Mouse (Mus musculus) liver, adult 2 months (tissue): ENCODE results near the gene Sh3tc1. TPM values are rescaled to one million over a fixed set of nuclear protein-coding genes. Genes with fewer than 3 reads are reported as not detected.

ENCODE experiments used
- DNase-seq: peaks from one replicate; pipeline ENCODE4 v3.0.0-alpha.2; 2011; ENCODE audit warnings: low read depth, low spot score; ENCODE audit errors: extremely low read depth
- H3K27ac ChIP-seq: fragments of 200-500 bp; replicated peaks from 2 replicates; pipeline ENCODE4 v1.5.1; 2012; ENCODE audit warnings: low read depth, mild to moderate bottlenecking, control low read depth, inconsistent platforms, low read length; ENCODE audit not compliant: insufficient read depth
- H3K27me3 ChIP-seq: fragments of 200-500 bp; 2 replicates; pipeline ENCODE4 v1.6.1; 2012; ENCODE audit warnings: mild to moderate bottlenecking, moderate library complexity, low read length, inconsistent platforms; ENCODE audit not compliant: control insufficient read depth, insufficient read depth
- H3K36me3 ChIP-seq: fragments of 200-500 bp; 2 replicates; pipeline ENCODE4 v1.6.1; 2012; ENCODE audit warnings: low read length, inconsistent platforms; ENCODE audit not compliant: control insufficient read depth, insufficient read depth
- H3K4me1 ChIP-seq: fragments of 200-500 bp; 2 replicates; pipeline ENCODE4 v1.6.1; 2011; ENCODE audit warnings: low read length; ENCODE audit not compliant: control insufficient read depth, insufficient read depth
- H3K4me3 ChIP-seq: fragments of 200-500 bp; 2 replicates; pipeline ENCODE4 v1.5.1; 2011; ENCODE audit warnings: low read depth, mild to moderate bottlenecking, control low read depth, low read length, moderate library complexity; ENCODE audit not compliant: insufficient read depth
- H3K79me2 ChIP-seq: fragments of 200-500 bp; 2 replicates; pipeline ENCODE4 v1.6.1; 2012; ENCODE audit warnings: inconsistent platforms, mild to moderate bottlenecking, low read length, moderate library complexity; ENCODE audit not compliant: control insufficient read depth, insufficient read depth
- H3K9ac ChIP-seq: fragments of 200-500 bp; 2 replicates; pipeline ENCODE4 v1.6.1; 2012; ENCODE audit warnings: low read depth, mild to moderate bottlenecking, control low read depth, inconsistent platforms, low read length
- CTCF ChIP-seq: fragments of 200-500 bp; IDR thresholded peaks from 2 replicates; pipeline ENCODE4 v1.5.1; 2011; ENCODE audit warnings: low read depth, low read length, control low read depth
- POLR2A ChIP-seq: fragments of 200-500 bp; IDR thresholded peaks from 2 replicates; pipeline ENCODE4 v1.6.1; 2011; ENCODE audit warnings: low read length, control low read depth; ENCODE audit not compliant: insufficient read depth; ENCODE audit errors: extremely low read depth
- WGBS: fragments of 180-500 bp; shearing (Covaris S2); methylation state at CpG from one replicate; pipeline ENCODE4 v1.1.7; 2018; 5-methylcytosine and 5-hydroxymethylcytosine counted together
- polyA plus RNA-seq: library from polyadenylated mRNA; depleted of rRNA; stranded (reverse); fragments of >200 nt; gene quantifications from 2 replicates; pipeline ENCODE4 v1.2.3, GENCODE M21; 2012; rRNA removed
- total RNA-seq: library from RNA; depleted of rRNA; stranded (reverse); fragments of >200 nt; gene quantifications from 2 replicates; pipeline ENCODE4 v1.2.3, GENCODE M21; 2014; rRNA removed

The Sh3tc1 gene
- total and polyA plus RNA-seq, 2 experiments: 3.0 to 5.2 TPM

DNA sequence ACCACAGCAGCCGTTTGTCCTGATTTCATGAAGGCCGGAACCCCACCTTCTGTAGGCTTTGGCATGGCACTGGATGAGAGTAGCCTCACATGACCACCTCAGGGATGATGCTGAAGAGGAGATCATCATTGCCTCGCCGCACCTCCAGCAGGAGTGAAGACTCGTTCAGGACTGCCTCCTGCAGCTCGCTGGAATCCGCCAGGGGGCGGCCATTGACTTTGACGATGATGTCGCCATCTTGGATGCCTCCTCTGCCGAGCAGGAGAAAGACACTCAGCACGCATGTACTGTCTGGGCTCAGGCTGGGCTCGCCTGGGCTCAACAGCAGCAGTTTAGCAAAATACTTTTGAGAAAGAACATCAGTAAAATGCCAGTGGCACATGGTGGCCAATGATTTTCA is 86.9 kb downstream of the Sh3tc1 start:
- H3K27me3 ChIP-seq: no peaks in the 10 kb centered on the region
- H3K9ac ChIP-seq: no peak overlapping the region
- no peaks in the 10 kb centered on the region for H3K4me1 ChIP-seq
- H3K79me2 ChIP-seq: no peaks in the 10 kb centered on the region
- no peak for DNase-seq
- 84% methylated on average over 13 of the region's 13 CpGs for WGBS
- TF ChIP-seq CTCF (no peak), POLR2A (no peak)
- H3K27ac ChIP-seq: no peak overlapping the region
- no peak overlapping the region for H3K4me3 ChIP-seq
- no peaks in the 10 kb centered on the region for H3K36me3 ChIP-seq

DNA sequence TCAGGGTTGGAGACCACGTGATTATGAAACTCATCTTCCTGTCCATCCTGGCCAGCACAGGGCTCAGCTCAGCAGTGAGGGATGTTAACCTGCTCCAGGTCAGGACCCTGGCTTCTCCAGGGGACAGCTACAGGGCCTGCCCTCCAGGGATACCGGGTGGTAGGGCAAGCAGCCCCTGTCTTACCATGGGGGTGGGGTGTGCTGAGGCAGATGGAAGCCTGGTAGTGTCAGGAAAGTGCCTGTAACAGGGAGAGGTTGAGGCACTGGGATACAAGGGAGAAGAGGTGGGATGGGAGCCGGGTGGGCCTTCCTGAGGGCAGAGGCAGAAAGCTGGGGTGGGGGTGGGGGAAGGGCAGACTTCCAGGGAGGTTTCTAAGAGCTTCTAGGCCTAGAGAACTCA is 87.5 kb downstream of the Sh3tc1 start:
- no peaks in the 10 kb centered on the region for H3K4me1 ChIP-seq
- no peak overlapping the region for H3K4me3 ChIP-seq
- WGBS: 73% methylated on average over 3 of the region's 3 CpGs
- TF ChIP-seq POLR2A (no peak), CTCF (no peak)
- DNase-seq: no peak
- no peaks in the 10 kb centered on the region for H3K36me3 ChIP-seq
- H3K27ac ChIP-seq: no peak overlapping the region
- H3K79me2 ChIP-seq: no peaks in the 10 kb centered on the region
- no peaks in the 10 kb centered on the region for H3K27me3 ChIP-seq
- no peak overlapping the region for H3K9ac ChIP-seq

DNA sequence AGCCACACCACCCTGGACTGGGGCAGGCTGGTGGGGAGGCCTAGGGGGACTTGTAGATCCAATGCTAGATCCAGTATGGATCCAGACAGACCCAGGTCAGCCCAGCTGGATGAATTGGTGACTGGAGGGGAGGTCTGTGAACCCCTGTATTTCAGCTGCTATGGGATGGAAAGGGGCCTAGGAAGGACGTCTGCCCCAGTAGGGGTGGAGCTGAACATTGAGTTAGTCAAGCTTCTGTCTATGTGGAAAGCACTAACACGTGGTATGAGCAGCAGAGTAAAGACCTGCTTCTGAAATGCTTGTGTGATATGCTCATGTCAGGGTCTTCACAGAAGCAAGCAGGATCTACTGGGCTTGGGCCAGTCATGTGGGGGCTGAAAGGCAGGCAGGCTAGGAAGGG is 91.6 kb downstream of the Sh3tc1 start:
- Histone ChIP-seq H3K4me1 (no peaks in the 10 kb centered on the region), H3K27me3 (no peaks in the 10 kb centered on the region), H3K36me3 (no peaks in the 10 kb centered on the region), H3K27ac (no peak overlapping the region), H3K9ac (no peak overlapping the region), H3K4me3 (no peak overlapping the region), H3K79me2 (no peaks in the 10 kb centered on the region)
- TF ChIP-seq CTCF: no peak
- TF ChIP-seq POLR2A: no peak
- no peak for DNase-seq
- WGBS: 61% methylated on average over 2 of the region's 2 CpGs

- WGBS: 51% methylated on average over 4 of the region's 4 CpGs
- TF ChIP-seq CTCF: no peak
- no peak for TF ChIP-seq POLR2A
- Histone ChIP-seq H3K4me1 (no peaks in the 10 kb centered on the region), H3K27ac (no peak overlapping the region), H3K36me3 (no peaks in the 10 kb centered on the region), H3K79me2 (no peaks in the 10 kb centered on the region), H3K9ac (no peak overlapping the region), H3K4me3 (no peak overlapping the region), H3K27me3 (no peaks in the 10 kb centered on the region)
- no peak for DNase-seq
Measured at GRCm38 (mm10) chr5:35647562-35647961, 92.2 kb downstream of the Sh3tc1 start.

Other genes starting within 250 kb of the Sh3tc1 start
- 0.54 and 0.55 TPM in 2 replicates for gene Cpz, start 214.3 kb downstream of the Sh3tc1 start, total RNA-seq
- gene Cpz, start 214.3 kb downstream of the Sh3tc1 start, polyA plus RNA-seq: 1.2 and 1.6 TPM in 2 replicates
- gene Trmt44, start 164.9 kb downstream of the Sh3tc1 start, total RNA-seq: 2.1 and 3.2 TPM in 2 replicates
- gene Trmt44, start 164.9 kb downstream of the Sh3tc1 start, polyA plus RNA-seq: 2.2 and 2.6 TPM in 2 replicates
- gene Acox3, start 156.9 kb downstream of the Sh3tc1 start, total RNA-seq: 22.6 and 24.1 TPM in 2 replicates
- 18.0 and 22.9 TPM in 2 replicates for gene Acox3, start 156.9 kb downstream of the Sh3tc1 start, polyA plus RNA-seq
- 0.83 and 1.2 TPM in 2 replicates for gene Htra3, start 60.2 kb downstream of the Sh3tc1 start, total RNA-seq
- 0.97 and 1.3 TPM in 2 replicates for gene Htra3, start 60.2 kb downstream of the Sh3tc1 start, polyA plus RNA-seq
- gene Ablim2, start 17.9 kb upstream of the Sh3tc1 start, total RNA-seq: 1.9 and 2.3 TPM in 2 replicates
- 3.5 and 5.9 TPM in 2 replicates for gene Ablim2, start 17.9 kb upstream of the Sh3tc1 start, polyA plus RNA-seq
- gene Afap1, start 153.3 kb upstream of the Sh3tc1 start, total RNA-seq: 0.55 and 1.1 TPM in 2 replicates
- 0.46 and 0.73 TPM in 2 replicates for gene Afap1, start 153.3 kb upstream of the Sh3tc1 start, polyA plus RNA-seq